Mouse (Mus musculus) thymus, adult 2 months (tissue): ENCODE results near the gene Ski.

Experiments used
- CTCF ChIP-seq: fragments of 200-500 bp; IDR thresholded peaks from 2 replicates; pipeline ENCODE4 v1.5.1; 2012; ENCODE audit warnings: mild to moderate bottlenecking, control low read depth, low read length, moderate library complexity, borderline replicate concordance; ENCODE audit not compliant: control insufficient read depth, poor library complexity, insufficient read depth; ENCODE audit errors: extremely low read depth
- POLR2A ChIP-seq: fragments of 200-500 bp; IDR thresholded peaks from 2 replicates; pipeline ENCODE4 v1.6.1; 2012; ENCODE audit warnings: mild to moderate bottlenecking, low read length, control low read depth, moderate library complexity; ENCODE audit not compliant: control insufficient read depth, poor library complexity, insufficient read depth; ENCODE audit errors: extremely low read depth

- TF ChIP-seq CTCF (no peak), POLR2A (no peak)
Observed at GRCm38 (mm10) chr4:155200861-155201390, 21.5 kb downstream of the Ski start.
